Mouse (Mus musculus) myocyte (in vitro differentiated cells): ENCODE results near the gene Hist1h2bg. TPM values are rescaled to one million over a fixed set of nuclear protein-coding genes. Genes with fewer than 3 reads are reported as not detected.
A peak's percentile ranks its signal among the peaks of the same experiment; 100 is the strongest.
"Not testable (repeated sequence)": the region's sequence is repeated elsewhere in the genome, so short reads cannot be mapped to it uniquely, and the experiment has no call there.

Source experiments
- H3K27me3 ChIP-seq: one replicate; pipeline ENCODE4 v1.6.1; 2011; ENCODE audit not compliant: control insufficient read depth, insufficient read depth, insufficient read length
- H3K36me3 ChIP-seq: one replicate; pipeline ENCODE4 v1.6.1; 2011; ENCODE audit not compliant: control insufficient read depth, insufficient read depth
- H3K4me2 ChIP-seq: one replicate; pipeline ENCODE4 v1.6.1; 2011; ENCODE audit warnings: low read depth, control low read depth
- H3K4me3 ChIP-seq: one replicate; pipeline ENCODE4 v1.5.1; 2011; ENCODE audit warnings: mild to moderate bottlenecking, control low read depth, moderate library complexity
- H3K79me2 ChIP-seq: one replicate; pipeline ENCODE4 v1.6.1; 2011; ENCODE audit not compliant: control insufficient read depth, insufficient read depth
- H3ac ChIP-seq: one replicate; pipeline ENCODE4 v1.6.1; 2011; ENCODE audit not compliant: control insufficient read depth, insufficient read length
- CEBPB ChIP-seq: IDR thresholded peaks from 2 replicates; pipeline ENCODE4 v1.6.1; 2011; ENCODE audit warnings: mild to moderate bottlenecking, moderate library complexity; ENCODE audit not compliant: poor library complexity, insufficient read depth, severe bottlenecking
- E2F4 ChIP-seq: IDR thresholded peaks from one replicate; pipeline ENCODE4 v1.6.1; 2011; ENCODE audit warnings: mild to moderate bottlenecking, control low read depth, moderate library complexity; ENCODE audit not compliant: insufficient read depth
- MAX ChIP-seq: IDR thresholded peaks from one replicate; pipeline ENCODE4 v1.6.1; 2011; ENCODE audit warnings: low read depth, mild to moderate bottlenecking, control low read depth
- MYOD1 ChIP-seq, 3 experiments: IDR thresholded peaks; one replicate each; pipeline ENCODE4 v1.6.1; 2011; ENCODE audit warnings: control low read depth in 2 of 3, low read depth in 2 of 3, mild to moderate bottlenecking in 2 of 3, moderate library complexity in 1 of 3; ENCODE audit not compliant: insufficient read length in 2 of 3, control insufficient read depth in 1 of 3
- MYOG ChIP-seq, 3 experiments: IDR thresholded peaks; one replicate each; pipeline ENCODE4 v1.6.1; 2011; ENCODE audit warnings: control low read depth in 2 of 3, low read depth in 2 of 3, mild to moderate bottlenecking in 2 of 3; ENCODE audit not compliant: insufficient read length in 2 of 3, control insufficient read depth in 1 of 3, insufficient read depth in 1 of 3
- POLR2A ChIP-seq: IDR thresholded peaks from one replicate; pipeline ENCODE4 v1.6.1; 2011; ENCODE audit warnings: low read depth, mild to moderate bottlenecking, control low read depth, moderate library complexity; ENCODE audit not compliant: insufficient read length
- POLR2AphosphoS2 ChIP-seq: IDR thresholded peaks from one replicate; pipeline ENCODE4 v1.6.1; 2011; ENCODE audit warnings: low read depth, control low read depth; ENCODE audit not compliant: insufficient read length
- REST ChIP-seq: IDR thresholded peaks from one replicate; pipeline ENCODE4 v1.6.1; 2011; ENCODE audit warnings: mild to moderate bottlenecking, control low read depth, moderate library complexity; ENCODE audit not compliant: insufficient read depth, insufficient read length
- SRF ChIP-seq: IDR thresholded peaks from one replicate; pipeline ENCODE4 v1.6.1; 2011; ENCODE audit warnings: low read depth; ENCODE audit not compliant: control insufficient read depth, insufficient read length
- TCF12 ChIP-seq: IDR thresholded peaks from one replicate; pipeline ENCODE4 v1.6.1; 2011; ENCODE audit warnings: mild to moderate bottlenecking, control low read depth; ENCODE audit not compliant: poor library complexity, insufficient read depth, severe bottlenecking
- TCF3 ChIP-seq: IDR thresholded peaks from one replicate; pipeline ENCODE4 v1.6.1; 2011; ENCODE audit warnings: low read depth, control low read depth; ENCODE audit not compliant: insufficient read length
- USF1 ChIP-seq: IDR thresholded peaks from one replicate; pipeline ENCODE4 v1.6.1; 2011; ENCODE audit warnings: low read depth, mild to moderate bottlenecking, control low read depth, moderate library complexity
- polyA plus RNA-seq: library from polyadenylated mRNA; unstranded; fragments of >200 nt; fragmentation: generic; extraction: Trizol; gene quantifications from one replicate; pipeline ENCODE4 v1.2.1, GENCODE M21; 2012; ENCODE audit warnings: missing spikeins

Hist1h2bg gene
- polyA plus RNA-seq, 1 experiment: 7.8 TPM

DNA sequence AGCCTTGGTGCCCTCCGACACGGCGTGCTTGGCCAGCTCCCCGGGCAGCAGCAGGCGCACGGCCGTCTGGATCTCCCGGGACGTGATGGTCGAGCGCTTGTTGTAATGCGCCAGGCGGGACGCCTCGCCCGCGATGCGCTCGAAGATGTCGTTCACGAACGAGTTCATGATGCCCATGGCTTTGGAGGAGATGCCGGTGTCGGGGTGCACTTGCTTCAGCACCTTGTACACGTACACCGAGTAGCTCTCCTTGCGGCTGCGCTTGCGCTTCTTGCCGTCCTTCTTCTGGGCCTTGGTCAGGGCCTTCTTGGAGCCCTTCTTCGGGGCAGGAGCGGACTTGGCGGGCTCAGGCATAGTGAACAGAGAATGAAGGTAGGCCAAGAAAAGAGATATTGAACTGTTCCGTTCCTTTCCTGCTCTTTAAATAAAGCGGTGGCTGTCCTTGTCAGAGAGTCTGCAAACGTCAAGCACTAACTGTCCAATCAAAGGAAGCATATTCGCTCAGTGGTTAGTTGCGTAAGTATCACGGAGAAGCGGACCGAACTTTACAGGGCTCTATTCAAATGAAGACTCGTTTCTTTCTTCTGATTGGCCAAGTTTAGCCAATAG lies 28.1 kb upstream of the Hist1h2bg start, which contains the start of gene Hist1h2bh:
Gene Hist1h2bh (minus strand): TSS at position 394 of the 609 bp plus-strand sequence.
- not testable (repeated sequence) for H3K27me3 ChIP-seq, H3ac ChIP-seq, H3K79me2 ChIP-seq, H3K36me3 ChIP-seq
- peak within 1 kb of the TSS; percentile 91 for H3K4me2 ChIP-seq
- peak within 1 kb of the TSS; percentile 37 for H3K4me3 ChIP-seq
- TF ChIP-seq POLR2A (peak; percentile 65), E2F4 (peak; percentile 68), CEBPB (peak; percentile 95), POLR2AphosphoS2 (peak; percentile 91)

DNA sequence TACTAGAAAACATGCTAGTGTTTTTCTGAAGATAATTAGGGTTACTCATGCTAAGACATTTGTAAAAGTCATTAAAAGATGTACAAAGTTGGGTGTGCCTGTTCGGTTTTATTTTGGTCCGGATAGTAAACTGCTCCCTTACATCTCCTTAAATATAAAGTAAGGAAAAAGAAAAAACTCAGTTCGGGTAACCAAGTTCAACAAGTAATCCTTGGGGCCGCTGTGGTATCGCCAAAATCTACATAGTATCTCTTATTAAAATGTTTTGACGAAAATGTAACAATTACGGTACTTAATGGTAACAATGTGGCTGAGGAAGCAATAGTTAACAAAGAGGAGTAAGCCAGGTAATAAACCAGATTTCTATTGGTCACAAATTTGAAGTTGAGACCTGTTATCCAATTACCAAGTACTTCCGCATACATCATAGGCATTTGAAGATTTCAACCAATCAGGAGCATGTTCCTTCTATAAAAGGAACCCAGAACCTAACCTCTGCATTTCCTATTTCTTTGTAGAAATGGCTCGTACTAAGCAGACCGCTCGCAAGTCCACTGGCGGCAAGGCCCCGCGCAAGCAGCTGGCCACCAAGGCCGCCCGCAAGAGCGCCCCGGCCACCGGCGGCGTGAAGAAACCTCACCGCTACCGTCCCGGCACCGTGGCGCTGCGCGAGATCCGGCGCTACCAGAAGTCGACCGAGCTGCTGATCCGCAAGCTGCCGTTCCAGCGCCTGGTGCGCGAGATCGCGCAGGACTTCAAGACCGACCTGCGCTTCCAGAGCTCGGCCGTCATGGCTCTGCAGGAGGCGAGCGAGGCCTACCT lies 27.0 kb upstream of the Hist1h2bg start, which contains the start of gene Hist1h3f:
Gene Hist1h3f (plus strand): TSS at position 88 of the 822 bp plus-strand sequence.
- TF ChIP-seq SRF: no peak
- TF ChIP-seq MAX: no peak
- no peak for TF ChIP-seq REST
- TF ChIP-seq USF1: no peak
- TF ChIP-seq E2F4: no peak
- TF ChIP-seq MYOG (IDR thresholded peaks at IDR 0.05; ENCODE audit: control insufficient read depth in 1 of 3, insufficient read depth in 1 of 3, insufficient read length in 2 of 3, low read depth in 2 of 3): peak in 1 of 3 experiments; percentile 22
- TF ChIP-seq POLR2AphosphoS2: peak; percentile 83
- TF ChIP-seq TCF3: no peak
- TF ChIP-seq CEBPB: no peak
- TF ChIP-seq TCF12: no peak
- no peak for TF ChIP-seq MYOD1 (IDR thresholded peaks at IDR 0.05; ENCODE audit: control insufficient read depth in 1 of 3, insufficient read length in 2 of 3, low read depth in 2 of 3)
- peak; percentile 77 for TF ChIP-seq POLR2A
- H3K36me3 ChIP-seq: no peaks in the 10 kb centered on the region
- peaks cover 6% of the 10 kb centered on the region for H3K79me2 ChIP-seq
- H3ac ChIP-seq: no peak within 1 kb of the TSS
- no peaks in the 10 kb centered on the region for H3K27me3 ChIP-seq
- peak within 1 kb of the TSS; percentile 37 for H3K4me3 ChIP-seq
- peak within 1 kb of the TSS; percentile 91 for H3K4me2 ChIP-seq

DNA sequence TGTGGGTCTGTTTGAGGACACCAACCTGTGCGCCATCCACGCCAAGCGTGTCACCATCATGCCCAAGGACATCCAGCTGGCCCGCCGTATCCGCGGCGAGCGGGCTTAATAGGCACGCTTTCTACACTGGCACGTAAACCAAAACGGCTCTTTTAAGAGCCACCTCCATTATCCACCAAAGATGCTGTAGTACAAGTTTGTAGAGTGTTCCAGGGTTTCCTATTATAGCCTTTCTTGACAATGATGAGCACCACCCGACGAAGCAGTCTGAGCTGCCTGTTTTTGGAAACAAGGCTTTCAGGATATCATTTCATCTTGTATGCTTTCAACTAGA lies 26.4 kb upstream of the Hist1h2bg start:
- Histone ChIP-seq H3K4me2 (peak overlapping the region; percentile 42), H3K4me3 (peak overlapping the region; percentile 37)
- H3K79me2 ChIP-seq, H3K27me3 ChIP-seq, H3K36me3 ChIP-seq, H3ac ChIP-seq: not testable (repeated sequence)

DNA sequence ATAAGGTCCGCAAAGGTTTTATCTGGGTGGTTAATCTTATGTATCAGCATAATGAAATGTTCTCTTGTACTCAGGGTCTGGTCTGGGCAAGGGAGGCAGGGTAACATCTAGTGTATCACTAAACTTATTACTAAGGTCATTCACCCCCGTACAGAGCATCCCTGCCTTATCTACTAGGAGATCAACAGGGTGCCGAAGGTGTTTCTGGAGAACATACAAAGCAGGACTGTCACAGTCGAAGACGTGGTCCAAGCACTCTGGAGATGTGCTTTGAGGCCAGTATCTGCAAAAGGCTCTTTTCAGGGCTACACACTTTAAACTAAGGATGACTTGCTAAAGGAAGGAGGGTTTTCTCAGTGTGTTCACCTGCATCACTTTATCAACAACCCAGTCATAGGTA lies 24.5 kb upstream of the Hist1h2bg start:
- Histone ChIP-seq H3K4me3 (no peak overlapping the region), H3K4me2 (no peak overlapping the region), H3ac (no peak overlapping the region), H3K27me3 (no peaks in the 10 kb centered on the region), H3K36me3 (no peaks in the 10 kb centered on the region), H3K79me2 (peaks cover 4% of the 10 kb centered on the region)
- TF ChIP-seq TCF12 (no peak), MAX (no peak), POLR2A (no peak), SRF (no peak), MYOG (IDR thresholded peaks at IDR 0.05; ENCODE audit: control insufficient read depth in 1 of 3, insufficient read depth in 1 of 3, insufficient read length in 2 of 3, low read depth in 2 of 3) (no peak), USF1 (no peak), MYOD1 (IDR thresholded peaks at IDR 0.05; ENCODE audit: control insufficient read depth in 1 of 3, insufficient read length in 2 of 3, low read depth in 2 of 3) (no peak), POLR2AphosphoS2 (no peak), E2F4 (no peak), CEBPB (no peak), TCF3 (no peak), REST (no peak)

DNA sequence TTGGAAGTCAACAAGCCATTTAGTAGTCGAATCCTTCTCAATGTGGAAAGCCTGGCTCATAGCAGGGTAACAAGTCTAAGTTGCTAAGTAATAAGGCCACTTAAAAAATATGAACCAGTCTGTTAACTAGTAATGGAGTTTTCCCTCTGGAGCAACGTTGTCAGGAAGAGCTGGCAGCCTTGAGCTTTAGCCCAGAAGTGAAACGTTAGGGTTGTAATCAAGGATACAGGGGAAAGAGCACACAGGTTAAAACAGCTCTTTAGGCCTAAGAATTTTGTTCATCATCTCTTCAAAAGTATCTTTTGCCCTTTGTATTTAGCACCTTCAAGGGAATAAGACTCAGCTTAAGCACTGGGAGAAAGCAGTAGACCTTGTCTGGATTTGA lies 20.4 kb upstream of the Hist1h2bg start:
- peak overlapping the region; percentile 62 for H3K4me2 ChIP-seq
- H3K79me2 ChIP-seq: no peaks in the 10 kb centered on the region
- H3K4me3 ChIP-seq: peak overlapping the region; percentile 17
- H3ac ChIP-seq: no peak overlapping the region
- TF ChIP-seq POLR2AphosphoS2: peak; percentile 47
- TF ChIP-seq POLR2A: no peak
- H3K27me3 ChIP-seq: no peaks in the 10 kb centered on the region
- H3K36me3 ChIP-seq: no peaks in the 10 kb centered on the region
